Mouse (Mus musculus) stomach, embryonic 14.5 days (tissue): Measurements from ENCODE around the gene Zwint. TPM values are rescaled to one million over a fixed set of nuclear protein-coding genes. Genes with fewer than 3 reads are reported as not detected.

Experiments
- ATAC-seq: fragments of 200-750 bp; cut with Nextera tagmentation; 2 replicates; pipeline ENCODE4 v1.8.0; 2017; ENCODE audit warnings: low read depth, moderate TSS enrichment; ENCODE audit not compliant: insufficient number of reproducible peaks, insufficient read depth, low FRiP score
- H3K27ac ChIP-seq: fragments of 300-500 bp; sonication (generic); 2 replicates; pipeline ENCODE4 v1.5.1; 2014; ENCODE audit warnings: mild to moderate bottlenecking, low read length, moderate library complexity, mixed read lengths
- H3K27me3 ChIP-seq: fragments of 300-500 bp; sonication (generic); 2 replicates; pipeline ENCODE4 v1.6.1; 2014; ENCODE audit warnings: low read length, control low read depth, mixed read lengths; ENCODE audit not compliant: control insufficient read depth, insufficient read depth
- H3K36me3 ChIP-seq: fragments of 300-500 bp; sonication (generic); 2 replicates; pipeline ENCODE4 v1.6.1; 2014; ENCODE audit warnings: mild to moderate bottlenecking, control low read depth, low read length, moderate library complexity, mixed read lengths; ENCODE audit not compliant: control insufficient read depth, insufficient read depth
- H3K4me1 ChIP-seq: fragments of 300-500 bp; sonication (generic); 2 replicates; pipeline ENCODE4 v1.6.1; 2014; ENCODE audit warnings: low read length, control low read depth, mixed read lengths; ENCODE audit not compliant: control insufficient read depth, insufficient read depth
- H3K4me2 ChIP-seq: fragments of 300-500 bp; sonication (generic); replicated peaks from 2 replicates; pipeline ENCODE4 v1.6.1; 2014; ENCODE audit warnings: low read depth, low read length, control low read depth
- H3K4me3 ChIP-seq: fragments of 300-500 bp; sonication (generic); 2 replicates; pipeline ENCODE4 v1.5.1; 2014; ENCODE audit warnings: low read depth, low read length, control low read depth
- H3K9ac ChIP-seq: fragments of 300-500 bp; sonication (generic); replicated peaks from 2 replicates; pipeline ENCODE4 v1.6.1; 2014; ENCODE audit warnings: low read depth, mild to moderate bottlenecking, control low read depth, low read length, moderate library complexity, mixed read lengths
- H3K9me3 ChIP-seq: fragments of 300-500 bp; sonication (generic); 2 replicates; pipeline ENCODE4 v1.6.1; 2016; ENCODE audit warnings: low read depth, low read length, control low read depth; ENCODE audit not compliant: control insufficient read depth
- WGBS: fragments of 180-500 bp; shearing (Covaris S2); extraction: QIAGEN DNeasy Blood & Tissue Kit; methylation state at CpG from one replicate; pipeline ENCODE4 v1.1.7; 2014; 5-methylcytosine and 5-hydroxymethylcytosine counted together
- polyA plus RNA-seq: library from polyadenylated mRNA; unstranded; fragments of >200 nt; fragmentation: Nextera tagmentation; extraction: Ambion mirVana; gene quantifications from 2 replicates; pipeline ENCODE4 v1.2.1, GENCODE M21; 2014

The Zwint gene
- polyA plus RNA-seq, 1 experiment from 2014 or later, result 254 TPM

DNA sequence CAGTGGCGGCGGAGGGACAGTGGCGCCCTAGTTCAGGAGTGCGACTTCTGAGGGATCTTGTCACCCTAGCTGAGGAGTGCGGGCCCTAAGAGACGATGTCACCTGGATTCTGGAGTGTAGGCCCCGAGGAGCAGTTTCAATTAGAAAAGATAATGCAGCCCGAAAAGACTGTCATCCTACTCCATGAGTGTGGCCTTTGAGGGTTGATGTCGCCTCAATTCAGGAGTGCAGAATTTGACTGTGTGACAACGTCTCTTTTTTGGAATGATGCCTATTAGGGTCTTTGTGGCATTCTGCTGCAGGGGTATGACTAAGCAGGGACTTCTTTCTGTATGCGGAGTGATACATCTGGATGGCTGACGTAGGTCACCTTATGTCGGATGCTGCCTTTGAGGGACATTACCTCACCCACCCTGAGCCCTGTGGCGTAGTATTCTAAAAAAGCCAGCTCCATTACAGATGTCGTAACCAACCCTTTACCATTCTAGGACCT, 418 bp downstream of the Zwint start:
- Histone ChIP-seq H3K4me3 (peak overlapping the region; percentile 87), H3K27ac (peak overlapping the region; percentile 90), H3K27me3 (no peaks in the 10 kb centered on the region), H3K4me2 (peak overlapping the region; percentile 78), H3K9ac (peak overlapping the region; percentile 71), H3K36me3 (peaks cover 25% of the 10 kb centered on the region), H3K9me3 (no peaks in the 10 kb centered on the region), H3K4me1 (peaks cover 10% of the 10 kb centered on the region; the same call in 1 of the 2 replicates)
- WGBS, result 2% methylated on average over 15 of the region's 15 CpGs
- ATAC-seq, result peak; percentile 63

DNA sequence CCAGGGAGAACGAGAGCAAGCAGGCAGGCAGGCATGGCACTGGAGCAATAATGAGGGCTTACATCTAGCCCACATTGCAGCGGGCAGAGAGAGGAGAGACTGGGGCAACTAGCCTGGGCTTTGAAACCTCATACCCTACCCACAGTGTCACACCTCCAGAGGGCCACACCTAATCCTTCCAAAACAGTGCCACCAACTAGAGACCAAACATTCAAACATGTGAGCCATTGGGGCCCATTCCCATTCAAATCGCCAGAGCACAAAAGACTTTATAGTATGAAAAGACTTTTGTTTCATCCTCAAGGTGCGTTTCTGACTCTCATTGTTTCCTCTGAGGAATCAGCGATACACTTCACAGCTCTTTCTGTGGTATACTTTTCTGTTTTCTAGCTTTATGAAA, 4.6 kb downstream of the Zwint start:
- 97% methylated on average over 5 of the region's 5 CpGs for WGBS
- Histone ChIP-seq H3K9ac (no peak overlapping the region), H3K27ac (no peak overlapping the region), H3K4me3 (no peak overlapping the region), H3K9me3 (no peaks in the 10 kb centered on the region), H3K36me3 (peaks cover 44% of the 10 kb centered on the region), H3K4me2 (no peak overlapping the region), H3K4me1 (peaks cover 10% of the 10 kb centered on the region; the same call in 1 of the 2 replicates), H3K27me3 (no peaks in the 10 kb centered on the region)
- ATAC-seq, result no peak

DNA sequence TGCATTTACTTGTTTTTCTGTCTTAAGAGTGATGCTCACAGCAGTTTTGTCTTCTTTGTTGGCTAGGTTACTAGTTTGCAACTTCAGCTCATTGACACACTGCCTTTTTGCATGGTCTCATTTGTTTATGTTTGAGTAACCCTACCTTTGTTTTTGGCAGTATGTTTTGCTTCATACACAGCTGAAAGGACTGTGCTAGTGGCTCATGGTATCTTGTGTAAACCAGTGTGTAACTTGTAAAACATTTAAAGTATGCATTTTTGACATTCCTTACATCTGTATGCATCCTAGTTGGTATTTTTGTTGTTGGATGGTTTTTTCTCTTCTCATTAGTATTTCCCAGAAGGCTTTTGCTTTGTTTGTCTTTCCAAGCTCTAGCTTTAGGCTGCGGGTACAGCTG, 5.7 kb downstream of the Zwint start:
- H3K4me1 ChIP-seq, result peaks cover 10% of the 10 kb centered on the region; the same call in 1 of the 2 replicates
- H3K4me3 ChIP-seq, result no peak overlapping the region
- H3K36me3 ChIP-seq, result peaks cover 49% of the 10 kb centered on the region
- H3K27ac ChIP-seq, result no peak overlapping the region
- ATAC-seq, result no peak
- H3K4me2 ChIP-seq, result no peak overlapping the region
- 88% methylated on average over 1 of the region's 1 CpGs for WGBS
- H3K27me3 ChIP-seq, result no peaks in the 10 kb centered on the region
- H3K9me3 ChIP-seq, result no peaks in the 10 kb centered on the region
- no peak overlapping the region for H3K9ac ChIP-seq

DNA sequence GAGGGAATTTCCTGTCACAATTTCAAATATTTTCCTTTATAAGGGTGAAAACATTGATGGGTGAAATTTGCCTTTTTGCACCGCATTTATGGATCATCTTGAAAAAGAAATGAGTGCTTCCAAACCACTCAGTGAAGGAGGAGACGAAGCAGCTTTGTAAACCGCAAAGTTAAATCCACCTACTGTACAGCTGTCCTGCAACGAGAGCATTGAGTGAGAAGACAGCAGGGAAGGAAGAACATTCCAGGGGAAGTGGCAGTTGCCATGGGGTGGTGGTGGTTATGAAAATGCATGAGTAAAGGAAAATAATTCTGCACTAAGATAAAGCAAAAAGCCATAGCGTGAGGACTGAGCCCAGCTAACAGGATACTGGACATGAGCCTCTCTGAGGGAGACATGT, 13.2 kb downstream of the Zwint start:
- no peaks in the 10 kb centered on the region for H3K27me3 ChIP-seq
- H3K4me2 ChIP-seq, result no peak overlapping the region
- ATAC-seq, result no peak
- H3K27ac ChIP-seq, result no peak overlapping the region
- no peak overlapping the region for H3K4me3 ChIP-seq
- 92% methylated on average over 5 of the region's 5 CpGs for WGBS
- no peaks in the 10 kb centered on the region for H3K4me1 ChIP-seq
- peaks cover 35% of the 10 kb centered on the region for H3K36me3 ChIP-seq
- H3K9ac ChIP-seq, result no peak overlapping the region
- H3K9me3 ChIP-seq, result no peaks in the 10 kb centered on the region

DNA sequence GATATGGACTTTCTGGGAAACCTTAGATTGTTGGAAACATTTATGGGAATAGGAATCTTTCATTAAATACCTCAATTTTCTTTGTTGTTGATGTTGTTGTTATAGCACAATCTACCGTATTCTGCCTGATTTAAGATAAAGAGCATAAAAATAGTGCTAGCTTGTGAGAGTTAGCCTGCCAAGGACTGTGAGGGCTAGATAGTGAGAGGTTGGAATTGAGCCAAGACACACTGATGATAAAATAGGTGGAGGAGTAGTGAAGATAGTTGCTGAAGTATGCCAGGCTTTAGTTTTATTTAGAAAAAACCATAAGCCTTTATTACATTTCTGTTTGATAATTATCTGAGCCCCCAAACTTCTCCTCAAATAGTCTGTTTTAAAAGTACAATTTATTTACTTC, 14.4 kb downstream of the Zwint start:
- WGBS, result 79% methylated on average over 1 of the region's 1 CpGs
- Histone ChIP-seq H3K4me2 (no peak overlapping the region), H3K9ac (no peak overlapping the region), H3K27me3 (no peaks in the 10 kb centered on the region), H3K9me3 (no peaks in the 10 kb centered on the region; the same call in 1 of the 2 replicates), H3K36me3 (peaks cover 26% of the 10 kb centered on the region), H3K27ac (no peak overlapping the region), H3K4me3 (no peak overlapping the region), H3K4me1 (no peaks in the 10 kb centered on the region)
- ATAC-seq, result no peak

DNA sequence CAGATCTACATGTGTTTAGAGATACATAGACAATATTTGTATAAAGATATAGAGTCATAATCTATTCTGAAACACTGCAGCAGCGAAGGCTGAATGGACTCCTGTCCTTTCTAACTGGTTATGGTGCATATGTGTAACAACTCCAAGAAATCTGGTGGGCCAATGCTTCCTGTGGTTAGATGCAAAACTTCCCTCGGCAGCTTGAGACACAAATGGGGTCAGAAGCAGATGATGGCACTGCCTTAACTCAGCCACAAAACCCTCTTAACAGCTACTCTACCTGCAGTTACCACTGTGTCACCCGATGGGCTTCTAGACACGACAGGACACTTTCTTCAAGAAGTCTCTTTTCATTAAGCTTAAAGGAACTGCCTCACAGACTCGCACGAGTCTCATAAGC, 21.3 kb downstream of the Zwint start:
- Histone ChIP-seq H3K36me3 (no peaks in the 10 kb centered on the region; the same call in 1 of the 2 replicates), H3K27me3 (no peaks in the 10 kb centered on the region), H3K4me2 (no peak overlapping the region), H3K4me3 (no peak overlapping the region), H3K9ac (no peak overlapping the region), H3K9me3 (no peaks in the 10 kb centered on the region; the same call in 1 of the 2 replicates), H3K4me1 (no peaks in the 10 kb centered on the region), H3K27ac (no peak overlapping the region)
- no peak for ATAC-seq
- 92% methylated on average over 6 of the region's 6 CpGs for WGBS

DNA sequence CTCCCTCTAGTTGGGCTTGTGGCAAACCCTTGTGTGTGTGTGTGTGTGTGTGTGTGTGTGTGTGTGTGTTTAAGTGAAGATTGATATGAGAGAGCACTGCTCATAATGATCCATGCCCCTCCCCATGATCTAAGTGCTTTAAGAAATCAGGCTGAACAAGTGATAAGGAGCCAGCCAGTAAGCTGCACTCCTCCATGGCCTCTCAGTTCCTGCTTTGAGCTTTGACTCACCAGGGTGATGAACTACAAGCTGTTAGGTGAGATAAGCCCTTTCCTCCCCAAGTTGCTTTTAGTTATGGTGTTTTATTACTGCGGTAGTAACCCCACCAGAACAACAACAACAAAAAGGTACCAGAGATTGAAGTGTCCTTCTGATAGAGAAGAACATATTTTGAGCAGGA, 21.9 kb downstream of the Zwint start:
- no peaks in the 10 kb centered on the region for H3K27me3 ChIP-seq
- no peaks in the 10 kb centered on the region; the same call in 1 of the 2 replicates for H3K36me3 ChIP-seq
- H3K4me1 ChIP-seq, result no peaks in the 10 kb centered on the region
- ATAC-seq, result peak; percentile 33; the same call in 1 of the 2 replicates
- no peaks in the 10 kb centered on the region; the same call in 1 of the 2 replicates for H3K9me3 ChIP-seq
- H3K4me3 ChIP-seq, result no peak overlapping the region
- 81% methylated on average over 1 of the region's 1 CpGs for WGBS
- no peak overlapping the region for H3K27ac ChIP-seq
- no peak overlapping the region for H3K9ac ChIP-seq
- no peak overlapping the region for H3K4me2 ChIP-seq

DNA sequence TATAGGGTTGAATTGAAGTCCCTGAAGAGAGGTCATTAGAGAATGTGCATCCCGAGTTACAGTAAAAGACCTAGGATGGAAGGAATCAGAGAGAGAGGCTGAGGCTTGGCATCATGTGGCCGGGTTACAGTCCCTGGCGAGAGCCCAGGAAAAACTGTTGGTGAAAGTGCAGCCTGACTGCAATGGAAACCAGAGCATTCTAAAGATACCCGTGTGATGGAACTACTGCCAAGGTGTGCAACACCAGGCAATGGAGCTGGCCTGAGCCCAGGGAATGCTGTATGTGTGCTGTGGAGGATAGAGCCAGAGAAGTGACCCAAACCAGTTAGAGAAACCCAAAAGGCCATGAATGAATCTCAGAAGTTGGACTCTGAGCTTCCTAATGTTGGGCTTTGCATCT, 24.4 kb downstream of the Zwint start:
- Histone ChIP-seq H3K9ac (no peak overlapping the region), H3K4me1 (no peaks in the 10 kb centered on the region), H3K36me3 (no peaks in the 10 kb centered on the region; the same call in 1 of the 2 replicates), H3K9me3 (no peaks in the 10 kb centered on the region; the same call in 1 of the 2 replicates), H3K4me3 (no peak overlapping the region), H3K4me2 (no peak overlapping the region), H3K27ac (no peak overlapping the region), H3K27me3 (no peaks in the 10 kb centered on the region)
- ATAC-seq, result no peak
- 92% methylated on average over 4 of the region's 4 CpGs for WGBS

DNA sequence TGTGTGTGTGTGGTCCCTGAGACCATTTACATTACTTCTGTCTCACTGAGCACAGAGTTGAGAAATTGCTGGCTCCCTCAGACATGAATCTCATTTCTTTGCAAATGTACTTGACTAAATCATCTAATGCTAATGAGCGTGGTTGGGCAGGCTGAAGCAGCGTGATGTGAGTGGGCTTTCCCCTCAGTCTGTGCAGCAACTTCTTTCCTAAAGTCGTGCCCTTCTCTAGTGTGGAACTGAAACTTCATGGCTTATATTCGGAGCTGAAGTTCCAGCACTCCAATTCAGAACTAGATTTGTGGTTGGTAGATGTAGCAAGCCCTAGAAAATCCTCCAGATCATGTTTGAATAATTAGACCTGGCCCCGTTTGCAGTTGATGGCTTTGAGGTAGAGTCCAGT, 46.4 kb downstream of the Zwint start:
- Histone ChIP-seq H3K27ac (no peak overlapping the region), H3K27me3 (no peaks in the 10 kb centered on the region), H3K4me1 (no peaks in the 10 kb centered on the region), H3K9ac (no peak overlapping the region), H3K9me3 (no peaks in the 10 kb centered on the region), H3K4me2 (no peak overlapping the region), H3K4me3 (no peak overlapping the region), H3K36me3 (no peaks in the 10 kb centered on the region)
- no peak for ATAC-seq
- 82% methylated on average over 5 of the region's 5 CpGs for WGBS
